Mouse (Mus musculus): Measurements from ENCODE around the gene Enpp7.

Gene Enpp7

GRCm38 (mm10) chr11:118998540-118999265, 10.7 kb downstream of the Enpp7 start:
- DNase-seq, result peak; percentile 87

- no peak for DNase-seq
These were observed 11.4 kb downstream of the Enpp7 start for GRCm38 (mm10) chr11:118999361-118999804.

DNA sequence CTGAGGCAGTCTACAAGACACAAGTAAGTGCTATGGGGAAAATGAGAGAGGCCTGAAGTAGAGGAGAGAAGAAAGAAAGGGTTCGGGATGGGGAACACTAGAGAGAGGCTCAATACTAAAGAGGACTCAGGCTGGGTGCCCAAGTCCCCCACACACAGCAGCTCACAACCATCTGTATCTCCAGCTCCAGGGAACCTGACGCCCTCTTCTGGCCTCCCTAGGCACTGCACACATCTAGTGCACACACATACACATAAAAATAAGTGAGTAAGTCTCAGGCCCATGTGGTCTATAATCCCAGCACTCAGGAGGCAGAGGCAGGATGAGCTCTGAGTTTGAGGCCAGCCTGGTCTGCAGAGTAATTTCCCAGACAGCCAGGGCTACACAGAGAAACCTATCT, 12.9 kb downstream of the Enpp7 start:
- no peak for DNase-seq

- DNase-seq, result no peak
These were observed 13.6 kb downstream of the Enpp7 start for GRCm38 (mm10) chr11:119001493-119002128.

DNA sequence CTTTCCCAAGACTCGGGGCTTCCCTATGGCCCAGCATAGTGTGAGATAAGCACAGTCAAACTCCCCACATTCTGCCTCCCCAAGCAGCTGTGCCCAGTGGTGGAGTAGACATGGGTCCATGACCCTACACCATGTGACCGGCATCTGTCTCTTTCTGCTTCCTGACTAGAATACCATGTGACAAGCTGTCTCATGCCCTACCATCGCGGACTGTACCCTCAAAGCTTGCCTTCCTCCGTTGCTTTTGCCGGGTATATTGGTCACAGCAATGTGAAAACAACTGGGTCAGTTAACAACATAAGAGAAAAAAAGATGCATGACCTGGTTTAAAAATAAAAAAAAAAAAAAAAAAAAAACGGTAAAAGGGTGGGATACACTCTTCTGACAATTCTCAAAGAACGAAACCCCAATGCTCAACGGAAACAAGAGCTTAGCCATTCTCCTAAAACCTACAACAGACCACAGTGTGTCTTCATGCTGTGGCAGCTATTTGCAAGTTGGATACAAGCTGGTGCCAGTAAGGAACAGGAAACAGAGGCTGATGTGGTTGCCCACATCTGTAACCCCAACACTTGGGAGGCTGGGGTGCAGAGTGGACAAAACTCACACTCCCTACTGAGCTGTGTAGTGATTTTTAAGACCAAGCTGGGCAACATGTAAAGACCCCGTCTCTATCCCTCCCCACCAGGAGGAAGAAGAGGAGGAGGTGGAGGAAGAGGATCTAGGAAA, 17.7 kb downstream of the Enpp7 start:
- no peak for DNase-seq

DNA sequence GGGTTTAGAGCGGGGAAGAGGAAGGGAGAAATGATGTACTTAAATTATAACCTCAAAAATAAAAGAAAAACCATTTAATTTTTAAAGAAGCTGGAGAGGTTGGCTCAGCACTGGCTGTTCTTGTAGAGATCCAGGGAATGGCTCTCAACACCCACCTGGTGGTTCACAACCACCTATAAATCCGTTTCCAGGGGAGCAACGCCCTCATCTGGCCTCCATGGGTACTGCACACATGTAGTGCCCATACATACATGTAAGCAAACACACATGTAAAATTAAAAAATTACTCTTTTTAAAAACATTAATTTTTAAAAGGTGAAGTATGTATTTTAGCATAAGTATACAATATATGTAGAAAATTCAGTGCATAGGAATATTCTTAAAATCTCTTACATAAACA, 18.5 kb downstream of the Enpp7 start:
- no peak for DNase-seq

- peak; percentile 60 for DNase-seq
These were observed 19.8 kb downstream of the Enpp7 start for GRCm38 (mm10) chr11:119007461-119008456.

DNA sequence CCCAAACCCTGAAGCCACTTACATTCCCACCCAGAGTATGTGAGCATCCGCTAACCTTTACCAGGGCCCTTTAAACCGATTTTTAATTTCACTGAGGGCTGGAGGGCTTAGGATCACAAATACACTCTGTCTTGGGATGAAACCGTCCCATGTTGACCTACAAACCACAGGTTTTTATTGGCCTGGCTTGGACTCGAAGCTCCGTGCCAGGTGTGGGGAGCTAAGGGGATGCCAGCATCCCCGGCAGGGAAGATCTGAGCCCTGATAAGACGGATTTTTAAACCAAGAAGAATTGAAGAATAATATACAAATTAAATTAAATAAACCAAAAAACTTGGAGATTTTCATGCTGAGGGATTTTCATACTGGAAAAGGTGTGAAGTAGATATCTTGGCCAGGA, 26.5 kb downstream of the Enpp7 start:
- DNase-seq, result no peak

GRCm38 (mm10) chr11:119017506-119017905, 29.5 kb downstream of the Enpp7 start:
- DNase-seq, result no peak

GRCm38 (mm10) chr11:119021180-119021579, 33.2 kb downstream of the Enpp7 start:
- no peak for DNase-seq

- DNase-seq, result no peak
These were observed 34.3 kb downstream of the Enpp7 start for GRCm38 (mm10) chr11:119022068-119022894.

DNA sequence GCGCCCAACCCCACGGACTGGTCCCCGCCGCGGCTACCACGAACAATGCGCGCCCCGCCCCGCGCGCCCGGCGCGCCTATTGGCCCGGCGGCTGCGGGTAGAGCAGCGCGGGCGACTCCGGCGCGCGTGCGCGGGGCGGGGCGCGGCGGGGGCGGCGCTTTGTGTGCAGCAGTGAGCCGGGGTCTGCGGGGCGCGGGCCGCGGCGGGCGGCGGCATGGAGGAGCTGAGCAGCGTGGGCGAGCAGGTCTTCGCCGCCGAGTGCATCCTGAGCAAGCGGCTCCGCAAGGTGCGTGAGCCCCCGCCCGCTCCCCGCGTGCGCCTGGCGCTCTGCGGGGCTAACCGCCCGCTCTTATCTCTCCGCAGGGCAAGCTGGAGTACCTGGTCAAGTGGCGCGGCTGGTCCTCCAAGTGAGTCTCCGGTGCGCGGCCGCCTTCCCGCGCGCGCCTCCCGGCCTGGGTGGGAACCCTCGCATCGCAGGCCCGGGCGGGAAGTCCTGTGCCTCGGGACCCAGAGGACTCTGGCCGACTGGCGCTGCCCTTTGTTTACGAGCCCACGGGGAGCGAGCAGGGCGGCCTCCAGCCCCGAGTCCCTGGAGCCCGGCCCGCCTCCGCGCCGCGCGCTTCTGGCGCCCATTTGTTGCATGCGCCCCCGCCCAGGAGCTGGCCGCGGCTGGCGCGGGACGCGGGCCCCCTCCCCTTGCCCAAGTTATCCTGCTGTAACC, 35.1 kb downstream of the Enpp7 start, which contains the start of gene Cbx2:
Gene Cbx2, plus strand, starts transcription at position 68 of the 721 bp plus-strand sequence.
- DNase-seq, result peak; percentile 91

- peak; percentile 41 for DNase-seq
These were observed 35.6 kb downstream of the Enpp7 start for GRCm38 (mm10) chr11:119023616-119023980.

GRCm38 (mm10) chr11:119024260-119024659, 36.3 kb downstream of the Enpp7 start:
- peak; percentile 36 for DNase-seq

- DNase-seq, result peak; percentile 56
These were observed 38.2 kb downstream of the Enpp7 start for GRCm38 (mm10) chr11:119026203-119026602.

DNA sequence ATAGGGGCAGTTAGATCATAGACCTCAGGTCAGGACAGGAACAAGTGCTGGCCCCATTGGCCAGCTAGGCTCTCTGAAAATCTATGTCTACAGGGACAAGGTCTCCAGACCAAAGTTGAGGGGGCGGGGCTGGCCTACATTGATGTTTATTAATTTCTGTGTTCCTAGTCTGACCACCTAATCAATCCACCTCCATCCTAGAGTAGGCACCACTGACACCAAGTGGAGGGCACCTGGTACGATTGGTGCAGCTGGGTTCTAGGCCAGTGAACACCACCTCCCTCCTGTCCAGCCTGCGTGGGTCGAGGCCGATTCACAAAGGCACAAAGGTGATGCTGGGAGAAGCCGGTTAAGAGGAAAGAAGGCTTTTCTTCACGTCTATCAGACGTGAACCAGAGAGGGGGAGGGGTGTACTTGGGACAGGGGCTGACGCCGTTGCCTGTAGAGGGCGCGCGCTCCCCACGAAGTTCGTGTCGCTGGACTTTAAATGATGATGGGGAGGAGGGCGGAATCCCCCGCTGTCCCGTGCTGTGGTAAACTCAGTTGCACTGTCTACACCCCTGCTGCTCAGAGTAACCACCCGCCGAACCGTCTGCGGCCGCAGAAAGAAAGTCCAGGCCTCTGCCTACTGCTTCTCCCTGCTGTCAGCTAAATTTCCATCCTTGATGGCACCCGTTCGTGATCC, 46.0 kb downstream of the Enpp7 start:
- peak; percentile 93 for DNase-seq

DNA sequence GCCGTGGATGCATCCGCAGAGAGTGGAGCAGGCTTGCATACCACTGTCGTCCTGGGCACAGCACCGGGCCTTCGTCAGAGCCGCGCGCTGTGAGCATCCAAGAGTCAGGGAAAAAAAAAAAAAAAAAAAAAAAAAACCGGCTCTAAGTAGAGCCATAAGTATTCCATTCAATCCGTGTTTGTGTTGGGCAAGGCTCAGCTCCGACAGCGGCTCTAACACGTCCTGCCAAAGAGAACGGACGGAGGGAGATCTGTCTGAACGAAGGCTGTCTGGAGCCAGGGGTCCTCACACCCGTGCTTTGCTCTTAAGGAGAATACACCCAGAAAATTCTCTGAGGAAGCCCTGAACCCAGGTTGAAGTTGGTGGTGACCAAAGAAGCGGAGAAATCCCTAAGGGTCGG, 46.6 kb downstream of the Enpp7 start:
- DNase-seq, result peak; percentile 2

- no peak for DNase-seq
These were observed 47.2 kb downstream of the Enpp7 start for GRCm38 (mm10) chr11:119035094-119035685.

- DNase-seq, result no peak
These were observed 47.7 kb downstream of the Enpp7 start for GRCm38 (mm10) chr11:119035686-119036165.

DNA sequence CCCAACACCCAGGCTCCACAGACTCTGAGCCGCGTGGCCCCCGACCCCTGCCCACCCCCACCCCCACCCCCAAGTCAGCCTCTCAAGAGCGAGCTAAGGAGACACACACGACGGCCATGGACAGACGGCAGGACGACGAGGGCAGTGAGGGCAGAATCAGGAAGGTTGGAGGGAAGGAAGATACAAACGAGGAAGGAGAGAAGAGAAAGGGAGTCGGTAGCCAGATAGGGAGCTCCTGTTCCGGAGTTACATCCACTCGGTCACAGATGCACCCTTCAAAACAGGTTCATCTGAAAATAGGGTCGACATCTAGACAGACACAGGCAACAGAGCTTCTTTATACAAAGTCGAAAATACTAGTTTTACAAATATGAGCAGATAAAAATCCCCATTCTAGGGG, 48.5 kb downstream of the Enpp7 start:
- DNase-seq, result no peak
